Mouse (Mus musculus) cortical plate, adult 2 months (tissue): ENCODE measurements at regions not wholly inside any gene's neighbourhood (a gene's known extent, or its start where the extent isn't known, plus 50 kb on each side); places are given as distances from the start of the nearest gene placed in this dataset.
A peak's percentile ranks its signal among the peaks of the same experiment; 100 is the strongest.

ENCODE experiments used
- H3K27ac ChIP-seq: fragments of 200-500 bp; 2 replicates; pipeline ENCODE4 v1.5.1; 2012; ENCODE audit warnings: low read length, control low read depth, inconsistent platforms; ENCODE audit not compliant: insufficient read depth
- H3K4me1 ChIP-seq: fragments of 200-500 bp; 2 replicates; pipeline ENCODE4 v1.6.1; 2011; ENCODE audit warnings: low read length; ENCODE audit not compliant: control insufficient read depth, insufficient read depth
- H3K4me3 ChIP-seq: fragments of 200-500 bp; 2 replicates; pipeline ENCODE4 v1.5.1; 2011; ENCODE audit warnings: mild to moderate bottlenecking, low read length, control low read depth; ENCODE audit not compliant: insufficient read depth
- CTCF ChIP-seq: fragments of 200-500 bp; IDR thresholded peaks from 2 replicates; pipeline ENCODE4 v1.5.1; 2011; ENCODE audit warnings: mild to moderate bottlenecking, control low read depth, low read length; ENCODE audit not compliant: insufficient read depth; ENCODE audit errors: extremely low read depth
- POLR2A ChIP-seq: fragments of 200-500 bp; IDR thresholded peaks from 2 replicates; pipeline ENCODE4 v1.6.1; 2011; ENCODE audit warnings: mild to moderate bottlenecking, low read length, control low read depth; ENCODE audit not compliant: insufficient read depth; ENCODE audit errors: extremely low read depth

DNA sequence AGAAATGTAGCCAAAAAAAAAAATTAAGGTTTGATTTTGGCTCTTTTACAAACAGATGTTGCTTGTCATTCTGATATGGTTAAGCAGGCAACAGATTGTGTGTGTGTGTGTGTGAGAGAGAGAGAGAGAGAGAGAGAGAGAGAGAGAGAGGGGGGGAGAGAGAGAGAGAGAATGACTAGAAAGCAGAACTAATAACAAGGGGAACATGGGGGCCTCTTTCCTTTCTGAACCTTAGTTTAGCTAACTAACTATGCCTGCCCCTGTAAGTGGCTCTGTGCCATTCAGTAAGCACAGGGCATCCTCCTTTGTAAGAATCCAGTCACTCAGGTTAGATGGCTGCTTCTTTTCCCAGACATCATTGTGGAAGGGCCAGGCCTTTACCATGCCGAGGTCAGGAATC is 364.0 kb upstream of the Ubash3b start:
- no peak overlapping the region for H3K27ac ChIP-seq
- TF ChIP-seq POLR2A (no peak), CTCF (no peak)
- peaks cover 11% of the 10 kb centered on the region for H3K4me1 ChIP-seq
- no peak overlapping the region for H3K4me3 ChIP-seq

DNA sequence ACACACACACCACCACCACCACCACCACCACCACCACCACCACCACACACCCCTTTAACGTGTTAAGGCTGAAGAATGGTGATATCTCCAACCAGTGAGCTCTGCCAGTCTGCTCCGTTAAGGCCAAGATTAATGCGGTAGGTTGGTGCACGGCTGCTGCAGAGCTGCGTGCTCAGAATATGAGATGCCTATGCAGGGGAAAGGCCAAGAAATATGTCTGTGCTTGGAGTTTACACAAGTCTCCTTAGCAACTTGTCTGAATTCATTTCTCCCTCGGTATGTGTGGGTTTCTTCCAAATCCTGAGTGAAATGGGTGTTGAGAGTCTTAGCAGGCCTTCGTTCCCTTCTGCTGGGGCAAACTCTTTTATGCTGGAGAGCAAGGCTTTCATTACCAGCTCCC is 363.1 kb upstream of the Ubash3b start:
- Histone ChIP-seq H3K4me3 (no peak overlapping the region), H3K4me1 (peaks cover 11% of the 10 kb centered on the region), H3K27ac (0 out of 2 replicates have a peak overlapping the region, but pooled peaks have one; percentile 18)
- TF ChIP-seq CTCF = no peak
- no peak for TF ChIP-seq POLR2A

DNA sequence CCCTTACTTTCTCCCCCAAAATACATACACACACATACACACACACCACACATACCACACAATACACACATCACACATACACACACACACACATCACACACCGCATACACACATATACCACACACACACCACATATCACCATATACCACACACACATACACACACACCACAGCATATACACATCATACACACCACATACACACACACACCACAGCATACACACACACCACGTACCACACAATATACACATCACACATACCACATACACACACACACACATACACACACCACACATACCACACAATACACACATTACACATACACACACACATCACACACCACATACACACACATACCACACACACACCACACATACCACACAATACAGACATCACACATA is 362.5 kb upstream of the Ubash3b start:
- H3K4me3 ChIP-seq = no peak overlapping the region
- TF ChIP-seq POLR2A (no peak), CTCF (no peak)
- H3K4me1 ChIP-seq = peaks cover 11% of the 10 kb centered on the region
- H3K27ac ChIP-seq = 0 out of 2 replicates have a peak overlapping the region, but pooled peaks have one; percentile 7

DNA sequence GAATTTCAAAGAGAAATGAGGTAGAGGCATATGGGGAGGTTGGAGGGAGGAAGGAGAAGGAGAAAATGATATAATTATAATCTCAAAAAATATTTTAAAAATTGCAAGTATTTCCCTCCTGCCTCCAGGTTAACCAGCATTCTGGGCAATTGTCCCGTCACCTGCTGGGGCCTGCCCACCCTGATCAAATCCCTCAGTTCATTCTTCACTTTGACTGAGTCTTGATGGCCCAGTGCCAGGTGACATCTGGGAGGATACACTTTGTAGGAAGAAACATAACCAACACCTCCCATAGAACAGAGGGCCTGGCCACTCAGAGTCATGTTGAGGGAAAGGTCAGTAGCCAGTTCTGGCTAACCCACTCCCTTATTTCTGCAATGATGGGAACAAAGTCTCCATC is 360.8 kb upstream of the Ubash3b start:
- H3K4me1 ChIP-seq = peaks cover 11% of the 10 kb centered on the region
- H3K27ac ChIP-seq = no peak overlapping the region
- TF ChIP-seq POLR2A = no peak
- TF ChIP-seq CTCF = no peak
- no peak overlapping the region for H3K4me3 ChIP-seq

DNA sequence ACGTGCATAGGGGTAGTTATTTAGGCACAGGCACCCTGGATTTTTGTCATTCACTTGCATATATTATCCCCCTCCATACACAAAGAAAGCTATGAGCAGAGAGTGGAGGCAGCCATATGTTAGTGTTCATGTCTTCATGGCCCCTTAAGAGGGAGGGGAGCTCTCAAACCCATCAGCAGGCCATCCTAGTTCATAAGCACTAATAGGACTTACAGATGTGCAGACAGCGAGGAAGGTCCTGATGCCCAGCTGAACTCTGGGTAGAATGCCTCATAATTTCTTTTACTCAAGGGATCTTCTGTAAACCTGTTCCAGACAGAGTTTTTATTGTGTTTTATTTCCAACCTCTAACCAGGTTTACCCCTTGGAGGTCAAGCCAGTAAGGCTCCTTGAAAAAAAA is 356.3 kb upstream of the Ubash3b start:
- H3K27ac ChIP-seq = no peak overlapping the region
- TF ChIP-seq POLR2A = no peak
- no peak for TF ChIP-seq CTCF

DNA sequence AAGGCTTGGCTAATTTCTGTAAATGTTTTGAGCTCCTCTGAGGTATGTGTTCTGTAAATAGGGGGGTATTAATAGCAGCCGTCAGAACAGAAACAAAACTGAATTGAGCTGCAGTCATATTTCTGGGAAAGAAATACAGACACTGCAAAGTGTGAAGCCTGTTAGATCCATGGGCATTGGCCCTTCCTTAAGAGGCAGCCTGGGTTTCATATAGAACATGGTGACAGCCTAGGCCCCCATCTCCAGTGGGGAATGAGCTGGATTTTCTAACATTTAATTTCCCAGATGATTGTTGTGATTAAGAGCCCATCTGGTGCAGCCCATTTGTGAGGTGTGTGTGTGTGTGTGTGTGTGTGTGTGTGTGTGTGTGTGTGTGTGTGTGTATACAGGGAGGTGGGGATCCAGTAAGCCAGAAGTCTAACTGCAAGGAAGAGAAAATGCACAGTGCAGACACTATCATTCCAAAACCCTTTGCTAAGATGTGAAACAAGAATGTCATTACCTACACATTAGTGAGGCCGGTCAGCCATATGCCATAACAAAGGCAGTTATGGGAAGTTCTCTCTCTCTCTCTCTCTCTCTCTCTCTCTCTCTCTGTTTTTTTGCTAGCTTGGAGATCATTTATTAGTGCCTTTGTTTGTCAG is 355.7 kb upstream of the Ubash3b start:
- no peak overlapping the region for H3K4me3 ChIP-seq
- no peaks in the 10 kb centered on the region for H3K4me1 ChIP-seq
- TF ChIP-seq CTCF = no peak
- no peak for TF ChIP-seq POLR2A
- no peak overlapping the region for H3K27ac ChIP-seq

More for the DNA sequence above, 356.3 kb upstream of the Ubash3b start:
- Histone ChIP-seq H3K4me1 (no peaks in the 10 kb centered on the region), H3K4me3 (no peak overlapping the region)

DNA sequence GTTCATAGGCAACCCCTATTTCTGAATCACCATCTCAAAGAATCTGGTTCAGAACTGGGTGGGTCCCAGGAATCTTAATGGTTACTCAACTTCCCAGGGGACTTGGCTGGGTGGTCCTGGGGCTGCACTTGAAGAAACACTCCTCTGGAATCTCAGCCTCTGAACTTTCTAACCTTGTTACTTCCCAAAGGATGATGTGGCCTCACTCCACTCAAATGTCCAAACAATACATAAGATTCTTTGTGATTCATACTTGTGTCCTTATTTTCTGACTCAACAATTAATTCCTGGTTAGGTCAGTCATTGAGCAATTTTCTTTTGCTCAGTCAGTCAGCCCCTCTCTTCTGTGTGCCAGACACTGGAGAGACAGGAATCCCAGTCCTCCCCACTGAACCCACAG is 353.7 kb upstream of the Ubash3b start:
- no peaks in the 10 kb centered on the region for H3K4me1 ChIP-seq
- TF ChIP-seq CTCF = no peak
- TF ChIP-seq POLR2A = no peak
- no peak overlapping the region for H3K27ac ChIP-seq

DNA sequence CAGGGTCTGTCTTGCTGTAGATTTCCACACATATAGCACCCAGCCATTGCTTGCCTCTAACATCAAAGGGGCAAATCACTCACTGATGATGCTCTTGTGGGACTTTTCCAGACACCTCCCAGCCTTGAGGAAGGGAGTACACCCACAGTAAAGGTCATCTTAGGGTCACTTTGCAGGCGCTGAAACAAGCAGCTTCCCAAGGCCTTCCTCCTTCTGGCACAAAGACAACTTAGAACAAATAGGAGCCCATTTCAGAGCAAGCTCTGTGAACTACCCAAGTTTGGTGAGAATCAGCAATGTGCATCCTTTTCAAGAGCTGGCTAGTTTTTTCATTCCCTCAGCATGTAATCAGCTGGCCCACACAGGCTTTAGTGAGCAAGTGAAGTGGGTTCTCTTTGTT is 352.2 kb upstream of the Ubash3b start:
- Histone ChIP-seq H3K4me3 (no peak overlapping the region), H3K4me1 (no peaks in the 10 kb centered on the region), H3K27ac (no peak overlapping the region)
- TF ChIP-seq POLR2A (no peak), CTCF (no peak)

More for the DNA sequence above, 353.7 kb upstream of the Ubash3b start:
- H3K4me3 ChIP-seq = no peak overlapping the region

DNA sequence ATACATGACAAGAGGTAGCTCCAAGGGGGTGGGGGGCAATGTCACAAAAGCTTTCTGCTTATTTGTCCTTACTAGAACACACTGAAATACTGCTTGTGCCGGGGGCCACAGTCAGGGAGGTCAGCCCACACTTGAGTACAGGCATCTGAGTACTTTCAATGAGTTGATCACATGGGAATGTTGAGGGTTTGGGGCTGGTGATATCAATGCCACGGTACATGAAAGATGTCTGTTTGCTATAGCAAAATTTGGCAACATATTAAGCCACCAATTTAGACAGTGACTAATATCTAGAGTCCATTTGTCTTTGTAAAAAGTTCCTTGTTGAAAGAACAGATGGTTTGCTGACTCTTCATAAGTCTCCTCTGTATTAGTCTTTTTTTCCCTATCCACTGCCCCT is 348.1 kb upstream of the Ubash3b start:
- H3K27ac ChIP-seq = no peak overlapping the region
- H3K4me1 ChIP-seq = no peaks in the 10 kb centered on the region
- TF ChIP-seq POLR2A (no peak), CTCF (no peak)
- H3K4me3 ChIP-seq = no peak overlapping the region

DNA sequence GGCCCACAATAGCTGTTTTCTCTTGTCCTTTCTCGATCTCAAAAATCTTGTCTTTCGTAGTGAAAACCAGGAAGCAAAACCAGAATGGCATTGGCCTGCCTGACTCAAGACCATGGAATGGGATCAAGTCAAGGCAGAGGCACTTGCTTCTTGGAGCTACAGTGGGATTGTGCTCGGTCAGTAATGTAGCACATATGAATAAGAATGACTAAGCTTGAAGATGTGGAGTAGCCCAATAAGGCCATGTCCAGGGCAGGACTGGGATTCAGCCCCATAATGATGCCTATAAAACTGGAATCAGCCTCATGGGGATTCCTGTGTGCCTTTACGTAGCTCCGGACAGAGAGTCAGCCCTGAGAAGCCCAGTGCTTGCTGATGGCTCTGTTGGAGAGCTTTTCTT is 347.2 kb upstream of the Ubash3b start:
- Histone ChIP-seq H3K4me3 (no peak overlapping the region), H3K4me1 (no peaks in the 10 kb centered on the region), H3K27ac (no peak overlapping the region)
- TF ChIP-seq POLR2A = no peak
- TF ChIP-seq CTCF = no peak
